Mouse (Mus musculus): ENCODE data around the gene Sertad2. TPM values are rescaled to one million over a fixed set of nuclear protein-coding genes. Genes with fewer than 3 reads are reported as not detected.

Sertad2 gene
- polyA plus RNA-seq, 1 experiment from 2014 or later, result 35.2 TPM

DNA sequence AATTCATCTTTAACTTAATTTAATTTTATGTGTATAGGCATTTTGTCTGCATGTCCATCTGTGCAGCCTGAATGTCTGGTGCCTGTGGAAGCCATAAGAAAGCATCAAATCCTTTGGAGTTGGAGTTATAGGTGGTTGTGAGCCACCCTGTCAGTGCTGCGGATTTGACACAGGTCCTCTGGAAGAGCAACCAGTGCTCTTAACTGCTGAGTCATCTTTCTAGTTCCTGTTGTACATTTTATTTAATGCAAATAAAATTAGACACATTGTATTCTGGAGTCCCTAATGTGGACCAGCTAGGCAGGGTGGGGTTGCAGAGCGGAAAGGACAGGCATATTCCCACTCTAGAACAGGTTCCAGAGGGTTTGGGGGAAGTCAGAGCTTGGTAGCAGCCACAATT, 9.0 kb downstream of the Sertad2 start:
- H3K27ac ChIP-seq, result no peak overlapping the region
- no peaks in the 10 kb centered on the region for H3K27me3 ChIP-seq

GRCm38 (mm10) chr11:20552758-20553673, 10.0 kb downstream of the Sertad2 start:
- Histone ChIP-seq H3K9me3 (replicated peaks) (no peaks in the 10 kb centered on the region), H3K27me3 (no peaks in the 10 kb centered on the region), H3K4me3 (no peak overlapping the region), H3K4me2 (no peak overlapping the region), H3K36me3 (ENCODE audit: poor library complexity, severe bottlenecking) (no peaks in the 10 kb centered on the region), H3K27ac (no peak overlapping the region), H3K9ac (no peak overlapping the region), H3K4me1 (peaks cover 6% of the 10 kb centered on the region; the same call in 1 of the 2 replicates)
- 67% methylated on average over 8 of the region's 8 CpGs for WGBS
- no peak for ATAC-seq

More for the DNA sequence above, 9.0 kb downstream of the Sertad2 start:
- Histone ChIP-seq H3K4me2 (no peak overlapping the region), H3K9ac (no peak overlapping the region), H3K36me3 (ENCODE audit: poor library complexity, severe bottlenecking) (no peaks in the 10 kb centered on the region), H3K9me3 (replicated peaks) (no peaks in the 10 kb centered on the region), H3K4me3 (no peak overlapping the region), H3K4me1 (peaks cover 6% of the 10 kb centered on the region; the same call in 1 of the 2 replicates)
- 99% methylated on average over 2 of the region's 2 CpGs for WGBS
- no peak for ATAC-seq

DNA sequence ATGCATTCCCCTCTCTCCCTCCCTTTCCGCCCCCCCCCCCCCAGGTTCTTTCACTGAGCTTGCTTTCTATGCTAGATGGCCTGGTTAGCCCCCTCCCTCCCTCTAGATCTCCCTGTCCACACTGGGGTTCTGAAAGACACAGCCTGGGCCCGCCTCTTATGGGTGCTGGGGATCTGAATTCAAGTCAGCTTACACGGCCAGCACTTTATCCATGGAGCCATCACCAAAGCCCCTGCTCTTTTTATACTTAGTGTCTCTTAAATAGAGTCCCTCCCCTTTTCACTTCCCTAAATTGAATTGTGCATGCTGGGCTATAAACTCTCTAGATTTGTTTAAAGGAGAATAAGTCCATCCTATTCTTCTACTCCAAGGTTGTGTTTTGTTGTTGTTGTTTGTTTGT, 12.6 kb downstream of the Sertad2 start:
- no peak overlapping the region for H3K27ac ChIP-seq
- H3K36me3 ChIP-seq (ENCODE audit: poor library complexity, severe bottlenecking), result no peaks in the 10 kb centered on the region
- no peak overlapping the region for H3K4me3 ChIP-seq
- WGBS, result 63% methylated on average over 3 of the region's 3 CpGs
- ATAC-seq, result no peak
- no peak overlapping the region for H3K9ac ChIP-seq
- no peaks in the 10 kb centered on the region for H3K9me3 ChIP-seq (replicated peaks)
- peaks cover 9% of the 10 kb centered on the region; the same call in 1 of the 2 replicates for H3K4me1 ChIP-seq
- no peak overlapping the region for H3K4me2 ChIP-seq
- H3K27me3 ChIP-seq, result no peaks in the 10 kb centered on the region

DNA sequence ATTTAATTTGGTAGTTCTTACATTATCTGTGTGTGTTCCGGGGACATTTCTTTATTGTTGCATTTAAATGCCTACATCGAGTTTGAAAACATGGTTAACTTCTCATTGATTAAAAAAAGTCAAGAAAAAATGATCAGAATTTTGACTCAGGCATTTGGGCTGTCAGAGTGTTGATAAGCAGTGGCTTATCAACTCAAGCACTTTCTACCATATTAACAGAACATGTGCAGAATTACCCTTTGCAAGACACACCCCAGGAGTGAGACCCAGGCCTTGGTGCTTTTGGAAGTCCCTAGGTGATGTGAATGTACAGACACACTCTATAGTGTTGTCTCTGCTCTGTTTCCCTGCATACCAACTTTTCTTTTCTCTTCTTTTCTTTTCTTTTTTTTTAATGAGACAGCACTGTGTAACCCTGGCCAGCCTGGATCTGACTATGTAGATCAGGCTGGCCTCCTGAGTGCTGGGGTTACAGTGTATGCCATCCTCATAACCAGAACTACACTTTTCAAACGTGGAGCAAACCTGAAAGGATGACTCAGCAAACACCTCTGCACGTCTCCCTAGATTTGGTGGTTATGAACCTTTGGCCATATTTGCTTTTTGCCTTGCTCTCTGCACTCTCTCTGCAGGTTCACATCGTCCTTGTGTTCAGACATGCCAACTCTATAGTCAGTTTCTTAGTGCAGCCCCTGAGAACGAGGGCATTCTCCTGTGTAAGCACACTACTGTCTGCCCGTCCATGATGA, 13.3 kb downstream of the Sertad2 start:
- Histone ChIP-seq H3K4me2 (no peak overlapping the region), H3K27me3 (no peaks in the 10 kb centered on the region), H3K4me1 (peaks cover 13% of the 10 kb centered on the region), H3K9me3 (replicated peaks) (no peaks in the 10 kb centered on the region), H3K27ac (no peak overlapping the region), H3K9ac (no peak overlapping the region), H3K4me3 (no peak overlapping the region), H3K36me3 (ENCODE audit: poor library complexity, severe bottlenecking) (no peaks in the 10 kb centered on the region)
- WGBS, result 85% methylated on average over 7 of the region's 7 CpGs
- no peak for ATAC-seq

DNA sequence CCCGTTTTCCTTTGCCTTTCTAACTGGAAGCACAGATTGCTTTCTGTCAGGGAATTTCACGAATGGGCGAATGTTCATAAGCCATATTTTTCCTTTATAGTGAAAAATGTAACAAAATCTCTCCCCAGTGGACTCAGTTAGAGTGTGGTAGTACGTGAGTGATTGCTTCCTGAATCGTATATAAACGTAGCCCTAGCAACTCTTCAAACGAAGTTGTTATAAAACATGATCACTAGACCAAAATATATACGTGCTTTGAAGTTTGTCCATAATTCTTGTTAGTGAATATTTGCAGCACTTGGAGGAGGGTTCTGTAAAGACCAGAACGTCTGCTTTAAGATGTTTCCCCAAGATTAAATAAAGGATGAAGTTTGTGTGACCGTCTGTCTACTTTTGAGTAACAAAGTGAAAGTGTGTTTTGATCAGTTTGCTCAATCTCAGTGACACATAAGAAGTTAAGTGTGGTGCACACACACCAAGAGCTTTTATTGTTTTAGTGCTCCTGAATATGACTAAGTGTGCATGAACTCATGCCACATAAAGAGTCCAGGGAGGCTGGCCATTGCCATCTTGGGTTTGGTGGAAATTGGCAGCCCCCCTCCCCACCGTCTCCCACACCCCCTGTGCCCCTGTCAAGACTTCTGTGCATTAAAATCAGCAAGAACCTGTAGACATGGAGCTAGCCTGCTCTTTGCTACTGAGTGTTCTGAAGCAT, 16.3 kb downstream of the Sertad2 start:
- H3K4me3 ChIP-seq, result no peak overlapping the region
- no peak overlapping the region for H3K27ac ChIP-seq
- H3K9ac ChIP-seq, result no peak overlapping the region
- H3K27me3 ChIP-seq, result no peaks in the 10 kb centered on the region
- peaks cover 9% of the 10 kb centered on the region for H3K4me1 ChIP-seq
- no peaks in the 10 kb centered on the region for H3K36me3 ChIP-seq (ENCODE audit: poor library complexity, severe bottlenecking)
- no peak overlapping the region for H3K4me2 ChIP-seq
- WGBS, result 86% methylated on average over 11 of the region's 11 CpGs
- peaks cover 7% of the 10 kb centered on the region; the same call in 1 of the 2 replicates for H3K9me3 ChIP-seq (replicated peaks)
- ATAC-seq, result no peak

DNA sequence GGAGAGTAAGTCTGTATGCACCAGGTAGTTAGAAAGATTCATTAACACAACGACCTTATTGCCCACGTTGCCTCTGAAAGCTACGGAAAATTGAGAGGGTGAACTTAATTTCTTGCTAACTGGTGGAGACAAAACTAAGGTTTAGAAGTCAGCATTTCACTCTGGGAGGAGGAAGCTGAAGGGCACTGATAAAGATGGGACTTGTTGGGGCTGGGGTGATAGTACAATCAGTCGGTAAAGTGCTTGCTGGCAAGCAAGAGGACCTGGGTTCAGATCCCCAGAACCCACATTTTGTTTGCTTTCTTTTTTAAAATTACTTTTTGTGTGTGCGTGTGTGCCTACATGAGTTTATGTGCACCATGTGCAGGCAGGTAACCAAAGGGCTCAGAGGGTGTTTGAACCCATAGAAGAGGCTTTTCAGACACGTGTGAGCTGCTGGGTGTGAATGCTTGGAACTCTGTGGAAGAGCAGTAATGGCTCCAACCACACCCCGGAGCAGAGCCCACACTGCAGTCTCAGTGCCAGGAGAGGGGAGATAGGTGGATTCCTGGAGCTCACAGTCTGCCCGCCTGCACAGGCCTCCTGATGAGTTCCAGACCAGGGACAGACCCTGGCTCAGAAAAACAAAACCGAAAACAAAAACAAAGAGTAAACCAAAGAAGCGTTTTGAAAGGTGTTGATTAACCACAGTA, 17.0 kb downstream of the Sertad2 start:
- peaks cover 9% of the 10 kb centered on the region for H3K4me1 ChIP-seq
- no peak overlapping the region for H3K4me2 ChIP-seq
- H3K9me3 ChIP-seq (replicated peaks), result peaks cover 7% of the 10 kb centered on the region; the same call in 1 of the 2 replicates
- H3K9ac ChIP-seq, result no peak overlapping the region
- H3K36me3 ChIP-seq (ENCODE audit: poor library complexity, severe bottlenecking), result no peaks in the 10 kb centered on the region
- H3K27me3 ChIP-seq, result no peaks in the 10 kb centered on the region
- H3K4me3 ChIP-seq, result no peak overlapping the region
- no peak overlapping the region for H3K27ac ChIP-seq
- no peak for ATAC-seq
- WGBS, result 72% methylated on average over 10 of the region's 10 CpGs

DNA sequence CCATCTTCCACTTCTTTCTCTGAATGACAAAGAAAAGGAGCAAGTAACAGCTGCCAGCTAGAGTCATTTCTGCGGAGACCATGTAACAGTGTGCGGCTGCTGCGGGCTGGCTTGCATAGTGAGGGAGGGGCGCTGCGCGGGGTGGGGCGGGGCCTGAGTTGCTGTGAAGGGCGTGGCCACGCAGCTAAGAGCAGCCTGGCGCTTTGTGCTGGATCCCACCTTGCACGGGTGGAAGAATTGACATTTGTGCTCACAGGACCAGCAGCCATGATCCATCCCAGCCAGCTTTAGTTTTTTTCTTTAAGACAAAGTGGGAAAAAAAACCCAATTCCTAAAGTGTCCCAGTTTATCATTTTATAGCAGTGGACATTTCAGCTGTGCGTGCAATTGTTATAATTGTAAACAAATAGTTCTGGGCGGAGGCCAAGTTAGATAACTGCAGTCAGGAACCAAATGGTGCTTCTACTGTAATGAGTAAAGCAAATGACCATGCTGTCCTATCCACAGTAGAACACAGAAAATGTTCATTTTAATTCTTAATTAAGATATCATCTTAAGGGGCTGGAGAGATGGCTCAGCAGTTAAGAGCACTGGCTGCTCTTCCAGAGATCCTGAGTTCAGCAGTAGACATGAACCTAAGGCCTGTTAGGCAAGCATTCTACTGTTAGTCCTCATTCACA, 18.4 kb downstream of the Sertad2 start:
- Histone ChIP-seq H3K36me3 (ENCODE audit: poor library complexity, severe bottlenecking) (no peaks in the 10 kb centered on the region), H3K4me3 (peak overlapping the region; percentile 18), H3K27me3 (no peaks in the 10 kb centered on the region), H3K4me2 (peak overlapping the region; percentile 51), H3K27ac (peak overlapping the region; percentile 32), H3K9ac (peak overlapping the region; percentile 6; the same call in 1 of the 2 replicates), H3K4me1 (peaks cover 9% of the 10 kb centered on the region), H3K9me3 (replicated peaks) (peaks cover 7% of the 10 kb centered on the region; the same call in 1 of the 2 replicates)
- WGBS, result 10% methylated on average over 13 of the region's 13 CpGs
- ATAC-seq, result peak; percentile 99

DNA sequence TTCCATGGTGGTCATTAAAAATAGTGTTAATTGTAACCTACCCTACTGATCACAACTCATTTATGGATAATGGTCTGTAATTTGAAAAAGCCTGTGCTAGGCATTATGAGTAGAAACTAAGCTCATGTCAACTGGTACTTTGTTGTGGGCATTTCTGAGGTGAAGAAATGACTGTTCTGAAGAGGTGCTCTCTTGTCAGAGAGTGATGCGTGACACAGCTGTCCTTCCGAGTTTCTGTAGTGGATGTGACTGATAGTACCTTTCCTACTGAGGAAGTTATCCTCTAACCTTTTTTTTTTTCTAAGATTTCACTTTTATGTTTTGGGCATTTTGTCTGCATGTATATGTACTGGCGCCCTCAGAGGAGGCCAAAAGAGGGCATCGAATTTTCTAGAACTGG, 22.0 kb downstream of the Sertad2 start:
- Histone ChIP-seq H3K4me3 (no peak overlapping the region), H3K9me3 (replicated peaks) (peaks cover 7% of the 10 kb centered on the region; the same call in 1 of the 2 replicates), H3K27ac (no peak overlapping the region), H3K4me1 (peaks cover 12% of the 10 kb centered on the region), H3K4me2 (no peak overlapping the region), H3K9ac (no peak overlapping the region), H3K27me3 (no peaks in the 10 kb centered on the region), H3K36me3 (ENCODE audit: poor library complexity, severe bottlenecking) (no peaks in the 10 kb centered on the region)
- ATAC-seq, result no peak
- 90% methylated on average over 4 of the region's 4 CpGs for WGBS

DNA sequence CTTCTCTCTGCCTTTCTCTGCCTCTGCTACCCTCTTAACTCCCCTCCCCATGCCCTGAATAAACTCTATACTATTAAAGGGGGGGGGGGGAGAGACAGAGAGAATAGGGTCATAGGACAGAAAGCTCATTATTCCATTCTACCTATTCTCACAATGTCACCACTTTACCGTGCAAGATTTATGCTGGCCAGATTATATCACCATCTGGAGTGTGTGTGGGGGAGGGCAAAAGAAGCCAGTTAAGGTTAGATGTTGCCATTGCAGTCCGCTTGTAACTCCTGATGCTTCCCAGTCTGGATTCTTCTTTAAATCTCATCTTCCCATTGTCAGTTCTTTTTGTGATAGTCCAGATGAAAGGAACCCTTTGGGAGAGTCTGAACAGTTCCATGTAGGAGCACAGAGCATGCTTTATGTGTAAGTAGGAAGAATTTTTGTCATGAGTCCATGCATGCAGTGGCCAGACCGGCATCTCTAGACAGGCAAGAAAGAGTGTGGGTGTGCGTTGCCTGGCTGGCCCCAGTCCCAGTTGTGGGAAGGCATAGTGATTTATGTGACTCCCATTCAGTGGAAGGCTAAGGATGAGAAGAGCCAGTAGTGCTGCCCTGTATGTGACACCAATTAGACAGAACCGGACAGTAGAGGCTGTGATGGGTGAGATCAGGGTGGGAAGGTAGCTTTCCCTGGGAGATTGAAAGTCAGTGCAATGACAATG, 28.8 kb downstream of the Sertad2 start:
- Histone ChIP-seq H3K9ac (no peak overlapping the region), H3K4me3 (no peak overlapping the region), H3K4me2 (no peak overlapping the region), H3K27me3 (no peaks in the 10 kb centered on the region), H3K9me3 (replicated peaks) (no peaks in the 10 kb centered on the region), H3K27ac (no peak overlapping the region), H3K36me3 (ENCODE audit: poor library complexity, severe bottlenecking) (no peaks in the 10 kb centered on the region), H3K4me1 (peaks cover 3% of the 10 kb centered on the region; the same call in 1 of the 2 replicates)
- ATAC-seq, result no peak
- WGBS, result 77% methylated on average over 5 of the region's 5 CpGs

GRCm38 (mm10) chr11:20576046-20576635, 33.1 kb downstream of the Sertad2 start:
- H3K4me2 ChIP-seq, result no peak overlapping the region
- ATAC-seq, result no peak
- H3K27me3 ChIP-seq, result no peaks in the 10 kb centered on the region
- H3K9ac ChIP-seq, result no peak overlapping the region
- 72% methylated on average over 8 of the region's 8 CpGs for WGBS
- H3K27ac ChIP-seq, result no peak overlapping the region
- no peak overlapping the region for H3K4me3 ChIP-seq
- H3K9me3 ChIP-seq (replicated peaks), result no peaks in the 10 kb centered on the region
- H3K36me3 ChIP-seq (ENCODE audit: poor library complexity, severe bottlenecking), result no peaks in the 10 kb centered on the region
- H3K4me1 ChIP-seq, result no peaks in the 10 kb centered on the region

All from forebrain, embryonic 13.5 days (tissue).